Mouse (Mus musculus) CD8-positive naive resting alpha-beta T cell, adult 57 days (primary cell): ENCODE results near the gene Zfp316. TPM values are rescaled to one million over a fixed set of nuclear protein-coding genes. Genes with fewer than 3 reads are reported as not detected.

Source experiments
- total RNA-seq: library from RNA; stranded (reverse); gene quantifications from one replicate; pipeline ENCODE4 v1.2.4, GENCODE M21; 2023

The Zfp316 gene
- total RNA-seq: 2.0 TPM

DNA sequence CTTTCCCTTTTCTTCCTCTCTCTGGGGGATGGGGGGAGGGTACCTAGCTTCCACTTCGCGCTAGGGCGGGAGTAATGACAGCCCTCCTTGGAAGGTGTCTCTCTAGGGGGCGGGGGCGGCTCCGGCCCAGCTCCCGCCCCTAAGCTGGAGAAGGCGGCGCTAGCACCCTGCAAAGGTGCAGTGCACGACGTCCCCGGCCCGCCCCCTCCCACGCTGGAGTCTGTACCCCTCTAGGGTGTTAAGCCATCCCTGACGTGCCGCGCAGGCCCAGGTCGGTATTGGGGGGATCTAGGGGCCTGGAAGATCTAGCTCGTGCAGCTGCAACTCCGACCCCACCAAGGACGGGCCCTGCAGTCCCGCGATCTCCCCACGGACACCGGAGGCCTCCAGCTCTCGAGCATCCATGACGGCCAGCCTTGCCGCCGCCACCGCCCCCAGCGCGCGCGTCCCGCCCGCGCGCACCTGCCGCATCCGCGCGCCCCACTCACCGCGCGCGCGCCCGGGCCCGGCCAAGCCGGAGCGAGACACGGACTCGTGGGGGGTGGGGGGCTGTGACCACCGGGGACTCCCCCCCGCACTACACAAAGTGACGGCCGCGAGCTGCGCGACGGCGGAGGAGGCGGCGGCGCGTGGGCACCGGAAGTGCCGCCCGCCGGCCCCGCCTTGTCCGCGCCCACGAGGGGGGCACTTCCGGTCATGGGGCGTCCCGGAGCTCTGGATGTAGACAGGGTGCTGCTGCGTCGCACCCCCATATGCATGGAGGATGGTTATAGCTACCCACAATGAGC lies at the start of gene Zfp316:
Gene Zfp316, minus strand, starts transcription at position 660 of the 788 bp plus-strand sequence.

DNA sequence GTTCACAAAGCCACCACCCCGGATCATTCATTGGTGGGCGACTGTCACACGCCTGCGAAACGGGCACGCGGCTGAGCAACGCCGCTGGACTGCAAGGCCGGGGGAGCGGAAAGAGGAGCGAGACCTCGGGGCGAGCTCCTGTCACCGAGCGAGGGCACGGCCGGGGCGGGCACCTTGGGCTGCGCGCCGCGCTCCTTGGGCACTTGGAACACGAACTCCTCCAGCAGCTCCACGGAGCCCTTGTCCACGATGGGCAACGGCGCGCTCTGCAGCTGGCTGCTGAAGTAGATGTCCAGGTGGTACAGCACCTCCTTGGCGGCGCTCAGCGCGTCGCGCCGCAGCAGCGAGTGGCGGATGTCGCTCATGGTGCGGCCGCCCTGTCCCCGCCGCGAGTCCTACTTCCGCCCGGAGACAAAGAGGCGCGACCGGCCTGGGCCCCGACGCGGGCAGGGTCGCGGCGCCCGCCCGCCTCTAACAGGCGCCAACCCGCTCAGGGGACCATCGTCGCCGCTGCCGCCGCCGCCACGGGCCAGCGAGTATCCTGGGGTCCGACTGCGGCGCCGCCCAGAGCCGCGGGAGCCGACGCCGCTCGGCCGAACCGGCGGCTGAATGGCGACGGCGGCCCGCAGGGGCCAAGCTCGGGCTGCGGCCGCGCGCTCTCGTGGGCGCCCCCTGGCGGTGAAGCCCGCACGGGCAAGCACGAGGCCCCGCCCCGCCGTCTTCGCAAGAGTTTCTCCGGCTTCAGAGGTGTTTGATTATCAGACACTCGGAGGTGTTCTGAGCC lies 45.1 kb upstream of the Zfp316 start, which contains the start of gene E130309D02Rik:
Gene E130309D02Rik, minus strand, starts transcription at position 631 of the 784 bp plus-strand sequence.

DNA sequence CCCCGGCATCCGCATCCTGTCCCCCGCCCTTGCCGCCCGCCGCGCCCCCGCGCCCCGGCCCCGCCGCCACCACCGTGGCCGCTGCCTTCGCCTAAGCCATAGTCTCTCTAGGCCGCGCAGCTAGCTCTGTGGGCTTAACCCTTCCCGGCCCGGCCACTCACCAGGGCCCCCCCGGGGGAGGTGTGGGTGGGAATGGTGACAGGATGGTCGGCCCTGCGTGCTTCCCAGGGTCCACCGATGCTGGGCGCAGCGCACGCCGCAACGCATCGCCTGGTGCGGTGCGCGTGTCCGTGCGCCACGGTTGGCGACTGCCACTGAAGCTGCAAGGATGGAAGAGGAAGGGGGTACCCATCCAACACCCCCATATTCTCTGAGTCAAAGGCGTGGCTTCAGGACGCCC lies 23.6 kb upstream of the Zfp316 start, which contains the start of gene Zfp853:
Gene Zfp853, minus strand, starts transcription at position 220 of the 400 bp plus-strand sequence.

DNA sequence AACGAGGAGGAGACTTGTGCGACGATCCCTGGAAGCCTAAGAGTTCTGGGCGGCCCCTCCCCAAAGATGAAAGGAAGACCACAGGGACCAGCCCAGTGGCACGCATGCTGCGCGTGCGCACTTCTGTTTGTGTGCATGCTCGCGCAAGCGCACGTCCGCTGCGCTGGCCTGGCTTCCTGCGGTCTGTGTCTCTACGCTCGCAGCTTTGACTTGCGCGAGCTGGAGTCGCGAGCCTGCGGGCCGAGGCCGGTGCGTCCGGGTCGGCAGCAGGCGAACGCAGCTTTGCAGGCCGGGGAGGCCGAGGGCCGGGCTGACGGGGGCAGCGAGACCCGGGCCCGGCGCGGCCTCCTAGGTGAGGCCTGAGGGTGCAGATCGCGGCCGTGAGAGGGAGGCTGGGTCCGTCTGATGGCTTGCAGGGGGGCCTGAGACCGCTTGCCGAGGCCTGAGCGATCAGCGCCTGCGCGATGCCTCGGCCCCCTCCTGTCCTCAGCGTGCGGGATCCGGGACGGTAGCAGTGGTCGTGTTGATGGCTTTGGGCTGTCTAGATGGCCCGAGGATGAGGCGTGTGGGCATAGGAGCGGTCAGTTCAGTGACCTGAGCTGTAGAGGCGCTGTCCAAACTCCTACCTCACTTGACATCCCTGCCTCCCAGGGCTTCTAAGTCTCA lies 34.7 kb downstream of the Zfp316 start, which contains the start of gene Zfp12:
Gene Zfp12, plus strand, starts transcription at position 136 of the 666 bp plus-strand sequence.

DNA sequence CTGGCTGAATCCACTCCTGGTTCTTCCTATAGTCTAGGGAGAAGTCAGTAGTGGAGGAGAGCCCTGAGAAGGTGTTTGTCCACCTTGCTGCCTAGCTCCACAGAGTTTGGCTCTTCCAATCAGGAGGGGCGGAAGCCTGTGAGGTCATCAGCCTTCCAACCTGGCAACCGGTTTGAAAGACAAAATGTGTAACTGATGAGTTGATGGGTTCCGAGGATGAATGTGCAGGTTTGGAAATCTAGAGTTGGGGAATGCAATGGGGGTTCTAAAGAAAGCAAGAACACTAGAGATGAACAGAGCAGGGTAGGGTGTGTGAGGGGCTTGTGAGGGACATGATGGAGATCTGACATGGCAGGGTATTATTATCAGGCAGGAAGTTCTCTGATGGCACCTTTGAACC lies 43.0 kb downstream of the Zfp316 start, which contains the start of gene Spdye4a:
Gene Spdye4a, minus strand, starts transcription at position 101 of the 400 bp plus-strand sequence.

Other genes with a start within 250 kb of the Zfp316 start
- gene Rnf216, start 157.0 kb downstream of the Zfp316 start, total RNA-seq: 9.7 TPM
- gene Olfr718-ps1, start 122.4 kb downstream of the Zfp316 start, total RNA-seq: 0.31 TPM
- 10.6 TPM for gene Rbak, start 89.2 kb downstream of the Zfp316 start, total RNA-seq
- gene Spdye4b, start 89.0 kb downstream of the Zfp316 start, total RNA-seq: not detected
- not detected for gene Spdye4a, start 43.1 kb downstream of the Zfp316 start, total RNA-seq
- gene Zfp12, start 34.9 kb downstream of the Zfp316 start, total RNA-seq: 30.6 TPM
- gene Zfp853, start 23.6 kb upstream of the Zfp316 start, total RNA-seq: 0.46 TPM
- 32.6 TPM for gene E130309D02Rik, start 45.3 kb upstream of the Zfp316 start, total RNA-seq
- 62.1 TPM for gene Zdhhc4, start 59.2 kb upstream of the Zfp316 start, total RNA-seq
- gene Grid2ip, start 87.3 kb upstream of the Zfp316 start, total RNA-seq: not detected
- gene Kdelr2, start 133.8 kb upstream of the Zfp316 start, total RNA-seq: 27.3 TPM
- gene Daglb, start 194.6 kb upstream of the Zfp316 start, total RNA-seq: 9.5 TPM